Mouse (Mus musculus) CH12.LX (cell line): ENCODE results near the gene Plekhm1. TPM values are rescaled to one million over a fixed set of nuclear protein-coding genes. Genes with fewer than 3 reads are reported as not detected.
A peak's percentile ranks its signal among the peaks of the same experiment; 100 is the strongest.

ENCODE experiments used
- DNase-seq: peaks from one replicate; pipeline ENCODE4 v3.0.0-alpha.2; 2013; ENCODE audit errors: extremely low read depth
- H3K27ac ChIP-seq: 2 replicates; pipeline ENCODE4 v1.5.1; 2012; ENCODE audit warnings: low read depth, mild to moderate bottlenecking, control low read depth, moderate library complexity; ENCODE audit not compliant: insufficient read depth
- H3K27me3 ChIP-seq: replicated peaks from 2 replicates; pipeline ENCODE3; 2012; ENCODE audit warnings: inconsistent platforms
- H3K36me3 ChIP-seq, 2 experiments: replicated peaks in 1 of 2; 2 replicates each; pipeline versions ENCODE3 to v1.6.1; 2012; ENCODE audit warnings: inconsistent platforms in 1 of 2, low read length in 1 of 2, mild to moderate bottlenecking in 1 of 2, mixed read lengths in 1 of 2, moderate library complexity in 1 of 2; ENCODE audit not compliant: control insufficient read depth in 1 of 2, insufficient read depth in 1 of 2
- H3K4me1 ChIP-seq, 2 experiments: 2 replicates each; pipeline ENCODE4 v1.6.1; 2012; ENCODE audit warnings: inconsistent platforms in 1 of 2, moderate library complexity in 1 of 2; ENCODE audit not compliant: insufficient read depth in 2 of 2, control insufficient read depth in 1 of 2
- H3K4me2 ChIP-seq: 2 replicates; pipeline ENCODE4 v1.6.1; 2012; ENCODE audit warnings: low read depth, mild to moderate bottlenecking, control low read depth; ENCODE audit not compliant: poor library complexity, insufficient read depth, severe bottlenecking
- H3K4me3 ChIP-seq, 3 experiments: fragments of 150-350 bp in 1 of 3; sonication (generic) in 1 of 3; replicated peaks in 1 of 3; 2 replicates each; pipeline versions ENCODE3 to v1.5.1; 2011 to 2012; ENCODE audit warnings: low read depth in 2 of 3, low read length in 2 of 3, mild to moderate bottlenecking in 2 of 3, moderate library complexity in 2 of 3, control low read depth in 1 of 3, improper control_type of control experiment in 1 of 3, inconsistent platforms in 1 of 3, mixed read lengths in 1 of 3; ENCODE audit not compliant: poor library complexity in 1 of 3
- H3K79me2 ChIP-seq: replicated peaks from 2 replicates; pipeline ENCODE4 v1.6.1; 2012; ENCODE audit warnings: mild to moderate bottlenecking, moderate library complexity; ENCODE audit not compliant: control insufficient read depth, poor library complexity, insufficient read depth, severe bottlenecking; ENCODE audit errors: extremely low read depth
- H3K9ac ChIP-seq: 2 replicates; pipeline ENCODE4 v1.6.1; 2012; ENCODE audit warnings: low read depth, mild to moderate bottlenecking, control low read depth, moderate library complexity; ENCODE audit not compliant: insufficient read depth
- H3K9me3 ChIP-seq: replicated peaks from 2 replicates; pipeline ENCODE3; 2012; ENCODE audit warnings: low read length, inconsistent platforms, mixed read lengths
- BHLHE40 ChIP-seq: IDR thresholded peaks from 2 replicates; pipeline ENCODE4 v1.6.1; 2011; ENCODE audit warnings: mild to moderate bottlenecking, low read depth, low read length, improper control_type of control experiment
- CHD1 ChIP-seq: IDR thresholded peaks from 2 replicates; pipeline ENCODE4 v1.6.1; 2012; ENCODE audit warnings: low read depth, low read length, improper control_type of control experiment, inconsistent platforms
- CHD2 ChIP-seq: IDR thresholded peaks from 2 replicates; pipeline ENCODE4 v1.6.1; 2011; ENCODE audit warnings: low read length, improper control_type of control experiment
- E2F4 ChIP-seq: IDR thresholded peaks from 2 replicates; pipeline ENCODE4 v1.6.1; 2011; ENCODE audit warnings: low read depth, low read length, improper control_type of control experiment; ENCODE audit not compliant: insufficient replicate concordance
- ELF1 ChIP-seq: IDR thresholded peaks from 2 replicates; pipeline ENCODE4 v1.6.1; 2014; ENCODE audit warnings: low read depth, mild to moderate bottlenecking, inconsistent platforms, low read length, improper control_type of control experiment
- EP300 ChIP-seq: IDR thresholded peaks from 2 replicates; pipeline ENCODE4 v1.6.1; 2011; ENCODE audit warnings: low read length, improper control_type of control experiment
- ETS1 ChIP-seq: conservative IDR thresholded peaks from 2 replicates; pipeline ENCODE4 v1.6.1; 2012; ENCODE audit warnings: low read depth, mild to moderate bottlenecking, inconsistent platforms, low read length, improper control_type of control experiment, moderate library complexity
- GABPA ChIP-seq: IDR thresholded peaks from 2 replicates; pipeline ENCODE4 v1.6.1; 2012; ENCODE audit warnings: low read depth, low read length, improper control_type of control experiment, inconsistent platforms; ENCODE audit not compliant: insufficient replicate concordance
- HCFC1 ChIP-seq: IDR thresholded peaks from 2 replicates; pipeline ENCODE4 v1.6.1; 2012; ENCODE audit warnings: low read depth, mild to moderate bottlenecking, inconsistent platforms, low read length, improper control_type of control experiment
- JUN ChIP-seq: IDR thresholded peaks from 2 replicates; pipeline ENCODE4 v1.6.1; 2011; ENCODE audit warnings: low read depth, mild to moderate bottlenecking, low read length, improper control_type of control experiment, moderate library complexity; ENCODE audit not compliant: insufficient read depth
- JUND ChIP-seq: conservative IDR thresholded peaks from 2 replicates; pipeline ENCODE4 v1.6.1; 2011; ENCODE audit warnings: low read depth, low read length, improper control_type of control experiment
- KAT2A ChIP-seq: IDR thresholded peaks from 2 replicates; pipeline ENCODE4 v1.6.1; 2012; ENCODE audit warnings: low read length, improper control_type of control experiment, inconsistent platforms; ENCODE audit not compliant: insufficient replicate concordance
- MAFK ChIP-seq: IDR thresholded peaks from 2 replicates; pipeline ENCODE4 v1.6.1; 2011; ENCODE audit warnings: low read length, improper control_type of control experiment; ENCODE audit not compliant: insufficient replicate concordance
- MAZ ChIP-seq: IDR thresholded peaks from 2 replicates; pipeline ENCODE4 v1.6.1; 2012; ENCODE audit warnings: low read depth, mild to moderate bottlenecking, inconsistent platforms, low read length, improper control_type of control experiment, moderate library complexity
- MEF2A ChIP-seq: IDR thresholded peaks from 2 replicates; pipeline ENCODE4 v1.6.1; 2014; ENCODE audit warnings: low read depth, mild to moderate bottlenecking, inconsistent platforms, low read length, improper control_type of control experiment, borderline replicate concordance
- MYC ChIP-seq: IDR thresholded peaks from 2 replicates; pipeline ENCODE4 v1.6.1; 2011; ENCODE audit warnings: low read depth, mild to moderate bottlenecking, improper control_type of control experiment, low read length
- NELFE ChIP-seq: IDR thresholded peaks from 2 replicates; pipeline ENCODE4 v1.6.1; 2011; ENCODE audit warnings: low read depth, low read length, improper control_type of control experiment
- NRF1 ChIP-seq: IDR thresholded peaks from 2 replicates; pipeline ENCODE4 v1.6.1; 2014; ENCODE audit warnings: low read depth, mild to moderate bottlenecking, inconsistent platforms, low read length, improper control_type of control experiment, moderate library complexity
- POLR2AphosphoS2 ChIP-seq: IDR thresholded peaks from 2 replicates; pipeline ENCODE4 v1.6.1; 2011; ENCODE audit warnings: low read depth, low read length, improper control_type of control experiment
- RAD21 ChIP-seq: IDR thresholded peaks from 2 replicates; pipeline ENCODE4 v1.6.1; 2011; ENCODE audit warnings: low read depth, mild to moderate bottlenecking, low read length, improper control_type of control experiment, moderate library complexity
- RCOR1 ChIP-seq: conservative IDR thresholded peaks from 2 replicates; pipeline ENCODE4 v1.6.1; 2012; ENCODE audit warnings: low read depth, mild to moderate bottlenecking, inconsistent platforms, low read length, improper control_type of control experiment
- SIN3A ChIP-seq: IDR thresholded peaks from 2 replicates; pipeline ENCODE4 v1.6.1; 2012; ENCODE audit warnings: low read length, improper control_type of control experiment, inconsistent platforms
- SMC3 ChIP-seq: IDR thresholded peaks from 2 replicates; pipeline ENCODE4 v1.6.1; 2011; ENCODE audit warnings: low read depth, low read length, improper control_type of control experiment
- TCF12 ChIP-seq: IDR thresholded peaks from 2 replicates; pipeline ENCODE4 v1.6.1; 2014; ENCODE audit warnings: low read depth, mild to moderate bottlenecking, inconsistent platforms, low read length, improper control_type of control experiment
- USF1 ChIP-seq: IDR thresholded peaks from 2 replicates; pipeline ENCODE4 v1.6.1; 2014; ENCODE audit warnings: low read depth, mild to moderate bottlenecking, inconsistent platforms, low read length, improper control_type of control experiment
- USF2 ChIP-seq: conservative IDR thresholded peaks from 2 replicates; pipeline ENCODE4 v1.6.1; 2011; ENCODE audit warnings: low read depth, low read length, improper control_type of control experiment
- ZC3H11A ChIP-seq: IDR thresholded peaks from 2 replicates; pipeline ENCODE4 v1.6.1; 2012; ENCODE audit warnings: low read depth, mild to moderate bottlenecking, inconsistent platforms, low read length, improper control_type of control experiment
- ZKSCAN1 ChIP-seq: IDR thresholded peaks from 2 replicates; pipeline ENCODE4 v1.6.1; 2012; ENCODE audit warnings: low read depth, inconsistent platforms, low read length, improper control_type of control experiment, borderline replicate concordance
- ZMIZ1 ChIP-seq: IDR thresholded peaks from 2 replicates; pipeline ENCODE4 v1.6.1; 2012; ENCODE audit warnings: low read depth, mild to moderate bottlenecking, inconsistent platforms, low read length, improper control_type of control experiment
- ZNF384 ChIP-seq: IDR thresholded peaks from 2 replicates; pipeline ENCODE4 v1.6.1; 2012; ENCODE audit warnings: low read depth, low read length, improper control_type of control experiment, inconsistent platforms
- dilution Hi-C: fragments of 300-500 bp; cut with MboI; formaldehyde crosslinking; loops from 2 replicates; pipeline ENCODE4 v1.14.3; 2020; ENCODE audit warnings: low sequenced_read_pairs; ENCODE audit not compliant: extremely low pct_unique_long_range_greater_than_20kb, extremely low pct_ligation_motif_present
- in situ Hi-C: fragments of 300-500 bp; cut with MboI; formaldehyde crosslinking; loops from 3 replicates; pipeline ENCODE4 v1.14.3; 2019; ENCODE audit warnings: low sequenced_read_pairs, low pct_ligation_motif_present, low pct_unique_long_range_greater_than_20kb, mixed read lengths
- polyA plus RNA-seq: library from polyadenylated mRNA; unstranded; fragments of >175 nt; gene quantifications from 2 replicates; pipeline ENCODE4 v1.2.1, GENCODE M21; 2012; ENCODE audit warnings: low read depth; ENCODE audit not compliant: insufficient read length
- total RNA-seq, 2 experiments: library from RNA; depleted of rRNA; stranded (reverse); fragments of 300-350 nt in 1 of 2; fragments of >200 nt in 1 of 2; gene quantifications; 2 replicates each; pipeline ENCODE4 v1.2.3; 2012 to 2014

Gene Plekhm1
- total and polyA plus RNA-seq, 3 experiments: 3.5 to 23.2 (median 5.3) TPM

GRCm38 (mm10) chr11:103413516-103413915 is 1.0 kb upstream of the Plekhm1 start:
- peaks cover 26% of the 10 kb centered on the region for H3K79me2 ChIP-seq
- dilution Hi-C loops (no loop called here), in situ Hi-C loops (no loop called here)
- peaks cover 5 to 21% of the 10 kb centered on the region in 2 experiments for H3K36me3 ChIP-seq
- H3K4me2 ChIP-seq: peak overlapping the region; percentile 33
- peak; percentile 74 for DNase-seq
- H3K27ac ChIP-seq: peak overlapping the region; percentile 82
- peaks cover 12 to 37% of the 10 kb centered on the region in 2 experiments for H3K4me1 ChIP-seq
- H3K27me3 ChIP-seq: no peaks in the 10 kb centered on the region
- no peak overlapping the region for H3K9ac ChIP-seq
- TF ChIP-seq ZKSCAN1 (no peak), ELF1 (no peak), E2F4 (no peak), ZMIZ1 (peak; percentile 62; the same call in 1 of the 2 replicates), EP300 (no peak), CHD2 (no peak), ZC3H11A (no peak), MYC (no peak)
- TF ChIP-seq, all 38 proteins: peak for 1
- peak overlapping the region in 1 of 3 experiments; percentile 94 for H3K4me3 ChIP-seq
- peaks cover 5% of the 10 kb centered on the region for H3K9me3 ChIP-seq

- H3K27me3 ChIP-seq: no peaks in the 10 kb centered on the region
- peaks cover 5 to 26% of the 10 kb centered on the region in 2 experiments for H3K36me3 ChIP-seq
- peaks cover under 1% of the 10 kb centered on the region for H3K9me3 ChIP-seq
- DNase-seq: peak; percentile 96
- in situ Hi-C loops (no loop called here), dilution Hi-C loops (no loop called here)
- peak overlapping the region; percentile 89 for H3K27ac ChIP-seq
- H3K4me2 ChIP-seq: peak overlapping the region; percentile 33
- peaks cover 26% of the 10 kb centered on the region for H3K79me2 ChIP-seq
- peak overlapping the region; percentile 39 for H3K9ac ChIP-seq
- peaks cover 12 to 37% of the 10 kb centered on the region in 2 experiments for H3K4me1 ChIP-seq
- H3K4me3 ChIP-seq: peak overlapping the region; percentile 37 to 94 (median 57)
- TF ChIP-seq HCFC1 (no peak; the same call in 1 of the 2 replicates), MEF2A (peak; percentile 94), USF1 (peak; percentile 87), NRF1 (no peak), SMC3 (no peak), MAFK (peak; percentile 76; the same call in 1 of the 2 replicates), MAZ (no peak; the same call in 1 of the 2 replicates), POLR2AphosphoS2 (no peak), JUND (peak; percentile 58; the same call in 1 of the 2 replicates), GABPA (no peak), USF2 (peak; percentile 86), ZMIZ1 (no peak), JUN (peak; percentile 71), ELF1 (peak; percentile 66; the same call in 1 of the 2 replicates), E2F4 (no peak), ETS1 (peak; percentile 98), RAD21 (no peak; the same call in 1 of the 2 replicates), CHD1 (peak; percentile 82), ZNF384 (peak; percentile 19; the same call in 1 of the 2 replicates), RCOR1 (0 out of 2 replicates have a peak, but pooled peaks have one; percentile 32), KAT2A (0 out of 2 replicates have a peak, but pooled peaks have one; percentile 34), CHD2 (no peak; the same call in 1 of the 2 replicates), ZKSCAN1 (no peak), NELFE (no peak), SIN3A (peak; percentile 95), TCF12 (0 out of 2 replicates have a peak, but pooled peaks have one; percentile 60), BHLHE40 (peak; percentile 91)
These were observed 500 bp upstream of the Plekhm1 start for GRCm38 (mm10) chr11:103412950-103413423.
